Mouse (Mus musculus): Measurements from ENCODE around the gene Sctr.

GRCm38 (mm10) chr1:120038594-120038993 is 31.9 kb downstream of the Sctr start:
- TF ChIP-seq POLR2A (IDR thresholded peaks at IDR 0.05; ENCODE audit: borderline replicate concordance, extremely low read depth, insufficient read depth, insufficient read length, poor library complexity, severe bottlenecking) (no peak), CTCF (IDR thresholded peaks at IDR 0.05; ENCODE audit: borderline replicate concordance, extremely low read depth, insufficient read depth, insufficient read length) (no peak)
